Mouse (Mus musculus): Measurements from ENCODE around the gene Nrgn.

- TF ChIP-seq MAFK (IDR thresholded peaks at IDR 0.05; ENCODE audit: insufficient read depth, low read depth, low read length) (no peak), ZNF384 (IDR thresholded peaks at IDR 0.05; ENCODE audit: low read depth, low read length) (no peak), CHD2 (IDR thresholded peaks at IDR 0.05; ENCODE audit: low read depth, low read length) (no peak)
These were observed 14.9 kb downstream of the Nrgn start for GRCm38 (mm10) chr9:37537658-37538250.
